Mouse (Mus musculus): Measurements from ENCODE around the gene Gm42688. TPM values are rescaled to one million over a fixed set of nuclear protein-coding genes. Genes with fewer than 3 reads are reported as not detected.

The Gm42688 gene
- total RNA-seq, 2 experiments from 2014 or later, result 2.9 to 6.5 TPM

DNA sequence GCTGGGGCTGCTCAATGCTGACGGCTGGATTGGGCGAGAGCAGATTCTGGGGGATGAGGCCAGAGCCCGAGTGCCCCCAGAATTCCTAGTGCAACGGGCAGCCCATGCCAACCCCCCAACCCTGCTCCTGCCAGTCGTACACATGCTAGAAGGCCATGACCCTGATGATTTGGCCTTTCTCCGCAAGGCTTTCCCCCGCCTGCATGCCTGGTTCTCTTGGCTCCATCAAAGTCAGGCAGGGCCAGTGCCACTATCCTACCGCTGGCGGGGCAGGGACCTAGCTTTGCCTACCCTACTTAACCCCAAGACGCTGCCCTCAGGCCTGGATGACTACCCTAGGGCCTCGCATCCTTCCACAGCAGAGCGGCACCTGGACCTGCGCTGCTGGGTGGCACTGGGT, 16.2 kb downstream of the Gm42688 start:
- peak; percentile 35 for DNase-seq

- no peak for DNase-seq
These were observed 17.0 kb downstream of the Gm42688 start for GRCm38 (mm10) chr6:83118369-83118768.

DNA sequence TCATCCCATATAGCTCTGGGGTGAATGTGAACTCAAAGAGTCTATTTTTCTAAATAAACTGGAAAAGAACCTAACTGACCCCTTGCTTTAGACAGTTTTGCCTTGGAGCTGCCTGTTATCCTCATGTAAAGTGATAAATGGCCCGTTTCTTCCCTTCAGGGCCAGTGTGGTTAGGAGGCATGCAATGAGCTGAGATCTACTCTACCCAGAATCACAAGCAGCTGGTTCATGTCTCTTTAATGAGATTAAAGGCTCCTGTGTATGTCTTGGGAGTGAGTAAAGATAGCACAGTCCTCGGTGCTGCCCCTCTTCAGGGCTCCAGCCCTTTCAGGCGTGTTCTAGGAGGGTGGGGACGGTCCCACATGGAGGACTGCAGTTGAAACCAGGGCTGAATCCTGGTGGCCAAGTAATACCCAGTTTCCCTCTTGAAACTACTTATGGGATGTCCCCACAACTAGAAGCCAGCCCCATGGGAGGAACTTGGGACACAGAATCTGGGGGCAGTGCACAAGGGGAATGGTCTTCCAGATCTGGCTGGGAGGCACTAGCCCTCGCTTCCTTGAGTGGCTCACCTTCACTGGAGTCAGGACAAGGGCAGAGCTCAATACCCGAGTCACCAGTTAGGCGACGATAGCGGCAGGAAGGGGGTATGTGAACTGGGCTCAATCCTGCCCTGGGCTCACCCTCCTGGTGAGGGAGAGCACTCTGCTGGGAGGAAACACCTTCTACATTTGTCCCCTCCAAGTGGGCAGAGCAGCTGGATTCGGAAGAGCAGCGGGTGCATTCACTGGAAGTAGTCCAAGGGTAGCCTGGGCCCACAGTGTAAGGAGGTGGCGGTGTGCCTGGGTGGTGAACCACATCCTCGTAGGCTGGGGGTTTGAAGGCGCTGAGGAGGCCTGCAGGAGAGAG, 17.7 kb downstream of the Gm42688 start:
- no peak for DNase-seq

DNA sequence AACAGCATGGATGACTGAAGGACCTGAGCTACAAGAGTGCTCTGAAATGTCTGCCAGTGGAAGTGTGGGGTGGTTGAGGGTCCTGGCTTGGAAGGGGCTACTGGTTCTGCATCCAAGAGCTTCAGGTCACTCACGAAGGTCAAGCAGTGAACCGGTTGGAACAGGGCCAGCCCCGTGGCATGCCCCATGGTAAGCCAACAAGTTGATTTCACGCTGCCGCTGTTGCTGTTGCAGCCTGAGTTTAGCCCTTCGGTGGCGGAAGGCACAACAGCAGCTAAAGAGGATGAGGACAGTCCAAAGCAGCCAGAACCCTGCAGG, 18.3 kb downstream of the Gm42688 start:
- peak; percentile 58 for DNase-seq

DNA sequence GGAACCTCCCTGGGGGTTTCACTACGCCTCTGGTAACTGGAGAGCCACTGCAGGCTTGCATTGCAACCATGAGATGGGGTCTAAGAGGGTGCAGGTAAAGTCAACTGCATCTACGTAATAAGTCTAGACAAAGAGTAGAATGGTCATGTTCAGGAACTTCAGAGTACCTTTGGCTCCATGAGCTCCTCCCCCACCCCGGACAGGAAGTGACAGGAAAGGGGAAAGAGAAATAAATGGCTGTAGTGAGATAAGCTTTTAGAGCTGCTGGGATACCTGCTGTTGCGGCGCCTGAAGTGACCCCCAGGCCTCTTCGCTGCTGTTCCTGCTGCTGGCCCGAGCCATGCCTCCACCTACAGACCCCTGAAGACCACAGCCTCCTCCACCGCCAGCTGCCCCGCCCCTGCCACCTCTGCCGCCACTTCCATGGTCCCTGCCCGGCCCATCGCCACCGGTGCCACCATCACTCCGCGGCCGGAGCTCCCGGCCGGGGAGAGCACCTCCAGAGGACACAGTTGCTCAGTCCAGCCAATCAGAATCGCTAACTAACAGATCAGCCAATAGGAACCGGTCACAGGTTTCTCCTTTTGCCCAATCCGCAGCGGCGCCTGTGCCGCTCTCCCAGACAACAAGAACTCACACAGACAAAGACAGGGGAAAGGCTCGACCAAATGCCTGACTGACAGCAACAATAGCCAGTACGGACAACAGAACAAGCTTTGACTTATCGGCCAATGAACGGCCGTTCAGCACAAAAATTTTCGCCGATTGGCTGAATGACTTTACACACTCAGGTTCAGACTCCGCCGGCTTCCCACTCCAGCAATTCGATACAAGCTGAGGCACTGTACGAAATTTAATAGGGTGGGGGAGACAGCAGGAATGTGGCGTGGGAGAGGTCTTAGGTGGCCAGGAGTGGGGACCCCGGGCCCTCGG, 19.8 kb downstream of the Gm42688 start, which contains the start of gene Wbp1:
Gene Wbp1 (minus strand): TSS at position 630 of the 933 bp plus-strand sequence.
- peak; percentile 94 for DNase-seq

DNA sequence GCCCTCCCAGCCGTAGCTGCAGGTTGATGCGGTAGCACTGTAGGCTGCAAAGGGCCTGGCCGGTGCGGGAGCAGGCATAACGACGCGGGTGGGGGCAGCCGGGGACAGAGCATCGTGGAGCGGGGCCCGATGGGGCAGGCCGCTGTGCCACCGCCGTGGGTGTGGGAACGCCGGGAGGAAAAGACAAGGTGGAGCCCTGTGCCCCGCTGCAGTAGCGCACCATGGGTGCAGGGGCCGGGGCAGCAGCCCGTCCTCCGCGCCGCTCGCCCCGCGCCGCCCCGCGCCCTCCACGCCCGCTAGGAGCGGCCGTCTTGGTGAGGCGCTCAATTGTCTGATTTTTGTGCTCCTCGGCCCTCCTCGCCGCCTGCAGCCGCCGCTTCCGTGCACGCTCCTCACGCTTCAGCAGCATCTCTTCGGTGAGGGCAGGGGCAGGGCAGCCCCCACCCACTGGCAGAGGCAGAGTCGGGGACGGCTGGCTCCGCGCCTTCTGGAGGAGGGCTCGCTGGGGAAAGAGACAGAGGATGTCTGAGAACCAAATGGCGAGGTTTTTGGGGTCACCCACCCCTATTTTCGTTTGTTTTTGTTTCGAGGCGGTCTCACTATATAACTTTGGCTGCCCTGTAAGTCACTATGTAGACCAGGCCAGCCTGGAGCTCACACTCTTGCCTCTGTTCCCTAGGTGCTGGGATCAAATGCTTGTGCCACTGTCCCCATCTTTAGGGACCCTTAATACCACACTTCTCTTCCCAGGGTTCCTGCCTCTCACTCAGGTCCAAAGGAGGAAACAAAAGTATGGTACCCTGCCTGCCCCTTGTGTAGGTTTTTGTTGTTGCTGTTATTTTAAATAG, 20.7 kb downstream of the Gm42688 start:
- peak; percentile 34 for DNase-seq

GRCm38 (mm10) chr6:83122961-83123360, 21.5 kb downstream of the Gm42688 start:
- no peak for DNase-seq

DNA sequence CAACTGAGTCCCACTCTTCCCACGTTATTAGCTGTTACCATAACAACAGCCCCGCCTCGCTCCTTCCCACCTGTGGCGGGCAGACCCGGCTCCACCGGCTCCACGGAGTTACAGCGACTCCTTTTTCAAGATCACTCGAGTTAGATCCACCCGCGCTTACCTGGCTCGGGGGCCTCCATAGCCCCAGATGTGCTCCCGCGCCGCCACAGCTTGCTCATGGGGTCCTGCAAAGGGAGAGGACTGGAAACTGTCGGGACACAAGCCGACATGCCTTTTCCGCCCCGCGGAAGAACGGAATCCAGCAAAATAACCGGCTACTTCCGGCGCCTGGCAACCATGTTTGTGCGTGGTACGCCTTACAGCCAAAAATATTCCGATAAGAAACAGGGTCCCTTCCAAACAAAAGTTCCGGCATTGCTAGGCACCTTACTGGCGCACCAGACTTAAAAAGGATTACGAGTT, 23.5 kb downstream of the Gm42688 start:
- DNase-seq, result peak; percentile 93

GRCm38 (mm10) chr6:83125331-83125730, 23.9 kb downstream of the Gm42688 start, which contains the start of gene Ino80b:
Gene Ino80b (minus strand): TSS chr6:83125431.
- no peak for DNase-seq

- DNase-seq, result no peak
These were observed 26.0 kb downstream of the Gm42688 start for GRCm38 (mm10) chr6:83127419-83127818.

DNA sequence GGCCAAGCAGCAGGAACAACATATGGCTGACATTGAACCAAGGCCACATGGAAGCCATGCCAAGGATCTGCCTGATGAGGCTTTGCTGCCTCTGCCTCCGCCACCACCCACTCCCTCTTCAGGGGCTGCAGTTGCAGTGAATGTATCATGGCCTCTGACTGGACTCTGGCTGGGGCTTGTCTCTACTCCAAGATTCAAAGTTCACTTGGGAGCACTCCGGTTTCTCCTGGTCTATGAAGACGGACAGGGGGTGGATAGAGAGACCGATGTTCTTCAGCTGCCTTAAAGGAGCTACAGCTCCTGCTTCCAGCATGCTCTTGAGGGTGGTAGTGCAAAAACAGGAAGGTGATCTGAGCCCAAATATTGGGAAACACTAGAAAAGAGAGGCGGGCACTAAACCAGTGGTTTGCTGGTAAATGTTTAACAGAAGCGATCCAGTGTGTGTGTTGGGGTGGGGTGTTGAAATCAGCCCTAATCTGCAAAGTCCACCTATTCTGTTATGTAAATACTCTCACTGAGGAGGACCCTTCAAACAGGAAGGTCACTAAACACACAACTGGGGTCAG, 30.1 kb downstream of the Gm42688 start:
- no peak for DNase-seq

GRCm38 (mm10) chr6:83132176-83132919, 30.9 kb downstream of the Gm42688 start:
- DNase-seq, result no peak

DNA sequence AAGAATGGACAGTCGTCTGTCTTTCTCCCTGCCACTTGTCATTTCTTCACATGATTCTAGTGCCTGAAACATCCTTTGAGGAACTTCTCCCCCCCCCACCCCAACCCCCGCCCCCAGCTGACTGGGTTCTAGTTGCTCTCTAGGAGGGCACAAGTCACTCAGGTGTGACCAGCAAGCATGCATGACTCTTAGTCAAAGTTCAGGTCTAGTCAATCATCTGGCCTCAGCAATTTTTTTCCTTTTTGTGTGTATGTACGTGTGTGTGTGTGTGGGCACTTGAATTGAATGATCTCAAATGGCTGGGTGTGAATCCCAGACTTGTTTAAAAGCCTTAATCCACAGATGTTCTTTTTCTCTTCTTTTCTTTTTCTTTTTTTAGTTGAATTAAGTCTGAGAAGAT, 32.8 kb downstream of the Gm42688 start:
- DNase-seq, result no peak

- no peak for DNase-seq
These were observed 33.6 kb downstream of the Gm42688 start, which contains the start of gene Rtkn for GRCm38 (mm10) chr6:83134951-83135513. Gene Rtkn (plus strand): TSS chr6:83135463.

GRCm38 (mm10) chr6:83135571-83136161, 34.2 kb downstream of the Gm42688 start:
- DNase-seq, result peak; percentile 68

- DNase-seq, result no peak
These were observed 35.0 kb downstream of the Gm42688 start for GRCm38 (mm10) chr6:83136291-83136880.

- DNase-seq, result peak; percentile 80
These were observed 35.6 kb downstream of the Gm42688 start for GRCm38 (mm10) chr6:83136881-83137575.

- peak; percentile 95 for DNase-seq
These were observed 36.1 kb downstream of the Gm42688 start for GRCm38 (mm10) chr6:83137576-83137950.

- peak; percentile 48 for DNase-seq
These were observed 36.6 kb downstream of the Gm42688 start for GRCm38 (mm10) chr6:83138056-83138455.

All from adrenal gland, postnatal 10 days (tissue).